Mouse (Mus musculus) ES-E14 (cell line): Measurements from ENCODE around the gene Pabpc4l.

ENCODE experiments used
- CHD2 ChIP-seq: IDR thresholded peaks from 2 replicates; pipeline ENCODE4 v1.6.1; 2014; ENCODE audit warnings: mild to moderate bottlenecking, low read depth, low read length, inconsistent platforms
- HCFC1 ChIP-seq: IDR thresholded peaks from 2 replicates; pipeline ENCODE4 v1.6.1; 2012; ENCODE audit warnings: low read length, inconsistent platforms, borderline replicate concordance; ENCODE audit not compliant: insufficient read depth
- MAFK ChIP-seq: IDR thresholded peaks from 2 replicates; pipeline ENCODE4 v1.6.1; 2014; ENCODE audit warnings: mild to moderate bottlenecking, low read depth, low read length, inconsistent platforms; ENCODE audit not compliant: insufficient read depth

DNA sequence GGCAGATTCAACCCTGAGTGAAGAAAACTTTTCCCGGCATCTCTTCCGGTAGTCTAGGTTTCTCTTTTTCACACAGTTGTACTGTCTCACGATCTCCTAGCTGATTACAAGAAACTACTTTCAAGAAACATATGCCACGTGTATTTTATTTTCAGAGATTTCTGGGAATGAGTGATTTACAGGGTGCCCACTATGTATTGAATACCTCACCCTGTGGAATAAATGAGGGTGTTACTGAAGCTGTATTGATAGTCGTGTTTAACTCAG lies 180 bp upstream of the Pabpc4l start:
- TF ChIP-seq CHD2 (no peak), MAFK (no peak), HCFC1 (no peak)
